Mouse (Mus musculus) midbrain, postnatal 0 days (tissue): ENCODE measurements at regions not wholly inside any gene's neighbourhood (a gene's known extent, or its start where the extent isn't known, plus 50 kb on each side); places are given as distances from the start of the nearest gene placed in this dataset.

Source experiments
- ATAC-seq: fragments of 200-750 bp; cut with Nextera tagmentation; 2 replicates; pipeline ENCODE4 v1.8.0; 2017; ENCODE audit warnings: moderate number of reproducible peaks, mild to moderate bottlenecking, moderate TSS enrichment, moderate library complexity; ENCODE audit not compliant: low FRiP score
- DNase-seq: peaks from one replicate; pipeline ENCODE4 v3.0.0-alpha.2; 2015; ENCODE audit warnings: low spot score
- H3K27ac ChIP-seq: fragments of 300-500 bp; sonication (generic); 2 replicates; pipeline ENCODE4 v1.5.1; 2014; ENCODE audit warnings: low read depth, mild to moderate bottlenecking, low read length, mixed read lengths
- H3K27me3 ChIP-seq: fragments of 300-500 bp; sonication (generic); 2 replicates; pipeline ENCODE4 v1.6.1; 2014; ENCODE audit warnings: low read length, control low read depth, mixed read lengths; ENCODE audit not compliant: insufficient read depth
- H3K36me3 ChIP-seq: fragments of 300-500 bp; sonication (generic); 2 replicates; pipeline ENCODE4 v1.6.1; 2014; ENCODE audit warnings: low read length, control low read depth, mixed read lengths; ENCODE audit not compliant: insufficient read depth
- H3K4me1 ChIP-seq: fragments of 300-500 bp; sonication (generic); 2 replicates; pipeline ENCODE4 v1.6.1; 2014; ENCODE audit warnings: mild to moderate bottlenecking, control low read depth, antibody characterized with exemption, low read length, mixed read lengths; ENCODE audit not compliant: insufficient read depth
- H3K4me2 ChIP-seq: fragments of 300-500 bp; sonication (generic); 2 replicates; pipeline ENCODE4 v1.6.1; 2014; ENCODE audit warnings: low read depth, mild to moderate bottlenecking, low read length, mixed read lengths; ENCODE audit not compliant: poor library complexity, severe bottlenecking
- H3K4me3 ChIP-seq: fragments of 300-500 bp; sonication (generic); 2 replicates; pipeline ENCODE4 v1.5.1; 2014; ENCODE audit warnings: low read depth, mild to moderate bottlenecking, low read length, moderate library complexity
- H3K9ac ChIP-seq: fragments of 300-500 bp; sonication (generic); replicated peaks from 2 replicates; pipeline ENCODE4 v1.6.1; 2014; ENCODE audit warnings: mild to moderate bottlenecking, low read length, moderate library complexity, mixed read lengths; ENCODE audit not compliant: poor library complexity, severe bottlenecking
- H3K9me3 ChIP-seq: fragments of 300-500 bp; sonication (generic); 2 replicates; pipeline ENCODE4 v1.6.1; 2016; ENCODE audit warnings: low read length, control low read depth
- CTCF ChIP-seq: IDR thresholded peaks from 2 replicates; pipeline ENCODE4 v1.5.1; 2016; ENCODE audit warnings: antibody characterized with exemption, mild to moderate bottlenecking
- WGBS: fragments of 180-500 bp; shearing (Covaris S2); extraction: QIAGEN DNeasy Blood & Tissue Kit; methylation state at CpG from one replicate; pipeline ENCODE4 v1.1.7; 2014; 5-methylcytosine and 5-hydroxymethylcytosine counted together

DNA sequence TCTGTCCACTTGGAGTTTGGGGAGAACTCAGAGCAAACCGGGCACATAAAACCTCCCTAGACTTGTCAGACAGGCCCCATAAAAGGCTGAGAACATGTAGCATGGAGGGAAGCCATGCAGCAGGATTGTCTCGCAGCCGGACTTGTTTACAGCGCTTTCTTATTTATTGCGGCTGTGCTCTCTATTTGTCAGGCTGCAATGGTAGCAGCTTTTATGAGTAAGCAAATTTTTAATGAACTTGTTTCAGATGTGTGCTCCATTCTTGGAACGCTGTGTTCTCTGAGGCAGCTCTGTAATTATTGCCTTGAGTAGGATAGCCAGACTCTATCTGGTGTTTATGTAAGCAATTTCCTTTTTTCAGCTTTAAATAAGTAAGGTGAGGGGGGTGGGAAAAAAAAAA is 169.2 kb upstream of the Camk1g start:
- no peak for TF ChIP-seq CTCF
- WGBS: 88% methylated on average over 6 of the region's 6 CpGs
- no peak overlapping the region for H3K9ac ChIP-seq
- H3K4me3 ChIP-seq: no peak overlapping the region
- 0 out of 2 replicates have a peak, but pooled peaks cover 3% of the 10 kb centered on the region for H3K27me3 ChIP-seq
- no peak overlapping the region for H3K27ac ChIP-seq
- DNase-seq (peak; percentile 14), ATAC-seq (no peak)
- no peak overlapping the region for H3K4me2 ChIP-seq
- H3K4me1 ChIP-seq: no peaks in the 10 kb centered on the region; the same call in 1 of the 2 replicates
- H3K36me3 ChIP-seq: no peaks in the 10 kb centered on the region
- no peaks in the 10 kb centered on the region for H3K9me3 ChIP-seq

DNA sequence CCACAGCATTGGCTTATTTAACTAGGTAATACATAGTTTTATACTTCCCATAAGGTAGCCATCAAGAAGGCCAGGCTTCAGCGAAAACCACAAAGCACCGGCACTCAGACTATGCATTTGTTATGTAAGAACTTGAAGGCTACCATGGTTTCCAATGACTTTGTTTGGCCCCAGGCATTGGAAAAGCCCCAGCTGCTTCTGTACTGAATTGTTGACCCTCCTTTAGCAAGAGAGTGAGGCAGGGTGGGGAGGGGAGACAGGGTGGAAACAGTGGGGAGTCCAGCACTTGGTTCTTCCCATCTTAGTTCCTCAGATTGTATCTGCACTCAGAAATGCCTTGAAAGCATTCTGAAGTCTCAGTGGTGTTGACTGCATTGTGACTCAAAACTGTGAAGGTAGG is 168.3 kb upstream of the Camk1g start:
- 86% methylated on average over 2 of the region's 2 CpGs for WGBS
- DNase-seq: no peak
- TF ChIP-seq CTCF: no peak
- ATAC-seq: no peak
- Histone ChIP-seq H3K9me3 (no peaks in the 10 kb centered on the region), H3K36me3 (no peaks in the 10 kb centered on the region), H3K4me2 (no peak overlapping the region), H3K27ac (no peak overlapping the region), H3K27me3 (0 out of 2 replicates have a peak, but pooled peaks cover 3% of the 10 kb centered on the region), H3K4me3 (no peak overlapping the region), H3K4me1 (no peaks in the 10 kb centered on the region; the same call in 1 of the 2 replicates), H3K9ac (no peak overlapping the region)

DNA sequence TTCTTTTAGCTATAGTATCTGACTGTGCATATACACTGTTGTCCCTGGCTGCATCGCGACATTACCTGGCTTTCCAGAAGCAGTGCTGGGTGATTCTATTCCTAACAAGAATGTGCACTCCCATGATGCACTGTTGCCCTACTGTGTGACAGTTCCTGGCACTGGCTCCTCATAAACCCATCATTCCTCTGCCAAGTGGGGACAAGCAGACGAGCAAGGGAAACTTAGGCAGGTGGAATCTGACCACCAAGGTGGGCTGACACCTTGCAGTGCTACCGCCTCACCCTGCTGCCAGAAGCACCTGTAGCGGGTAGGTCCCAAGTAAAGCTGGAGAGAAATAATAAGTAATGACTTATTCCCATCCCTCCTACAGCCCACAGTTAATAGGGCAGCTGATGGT is 167.5 kb upstream of the Camk1g start:
- no peak for DNase-seq
- TF ChIP-seq CTCF: no peak
- WGBS: 88% methylated on average over 5 of the region's 5 CpGs

GRCm38 (mm10) chr1:193536552-193536951 is 166.5 kb upstream of the Camk1g start:
- TF ChIP-seq CTCF: no peak
- ATAC-seq: no peak
- H3K27me3 ChIP-seq: 0 out of 2 replicates have a peak, but pooled peaks cover 3% of the 10 kb centered on the region
- no peak overlapping the region for H3K4me3 ChIP-seq
- H3K4me1 ChIP-seq: no peaks in the 10 kb centered on the region; the same call in 1 of the 2 replicates
- H3K27ac ChIP-seq: no peak overlapping the region
- no peak overlapping the region for H3K9ac ChIP-seq
- DNase-seq: no peak
- H3K9me3 ChIP-seq: no peaks in the 10 kb centered on the region
- H3K4me2 ChIP-seq: no peak overlapping the region
- no peaks in the 10 kb centered on the region for H3K36me3 ChIP-seq

More for the DNA sequence above, 167.5 kb upstream of the Camk1g start:
- Histone ChIP-seq H3K4me3 (no peak overlapping the region), H3K9me3 (no peaks in the 10 kb centered on the region), H3K9ac (no peak overlapping the region), H3K4me1 (no peaks in the 10 kb centered on the region; the same call in 1 of the 2 replicates), H3K36me3 (no peaks in the 10 kb centered on the region), H3K27me3 (0 out of 2 replicates have a peak, but pooled peaks cover 3% of the 10 kb centered on the region), H3K4me2 (no peak overlapping the region), H3K27ac (no peak overlapping the region)
- ATAC-seq: no peak

DNA sequence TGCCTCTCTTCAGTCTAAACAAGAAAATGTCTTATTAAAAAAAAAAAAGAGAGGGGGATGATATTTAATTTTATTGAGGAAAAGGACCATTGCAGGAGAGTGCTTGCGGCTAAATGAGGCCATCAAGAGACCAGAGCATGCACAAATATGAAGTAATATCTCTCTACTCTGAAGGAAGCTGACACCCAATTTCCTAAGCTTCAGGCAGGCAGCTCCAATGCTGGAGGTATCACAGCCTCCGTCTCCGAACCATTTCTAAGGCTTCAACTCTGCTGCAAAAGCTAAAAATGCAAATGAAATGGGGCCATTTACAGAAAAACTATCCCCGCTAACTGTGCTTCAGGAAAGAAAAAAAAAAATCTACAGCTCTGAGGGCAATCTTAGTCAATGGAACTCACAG is 164.4 kb upstream of the Camk1g start:
- H3K9me3 ChIP-seq: no peaks in the 10 kb centered on the region
- no peak for ATAC-seq
- H3K4me3 ChIP-seq: no peak overlapping the region
- H3K36me3 ChIP-seq: no peaks in the 10 kb centered on the region
- no peak overlapping the region for H3K9ac ChIP-seq
- H3K27ac ChIP-seq: no peak overlapping the region
- TF ChIP-seq CTCF: no peak
- no peak for DNase-seq
- 63% methylated on average over 4 of the region's 4 CpGs for WGBS
- H3K27me3 ChIP-seq: 0 out of 2 replicates have a peak, but pooled peaks cover 3% of the 10 kb centered on the region
- no peaks in the 10 kb centered on the region; the same call in 1 of the 2 replicates for H3K4me1 ChIP-seq
- no peak overlapping the region for H3K4me2 ChIP-seq

DNA sequence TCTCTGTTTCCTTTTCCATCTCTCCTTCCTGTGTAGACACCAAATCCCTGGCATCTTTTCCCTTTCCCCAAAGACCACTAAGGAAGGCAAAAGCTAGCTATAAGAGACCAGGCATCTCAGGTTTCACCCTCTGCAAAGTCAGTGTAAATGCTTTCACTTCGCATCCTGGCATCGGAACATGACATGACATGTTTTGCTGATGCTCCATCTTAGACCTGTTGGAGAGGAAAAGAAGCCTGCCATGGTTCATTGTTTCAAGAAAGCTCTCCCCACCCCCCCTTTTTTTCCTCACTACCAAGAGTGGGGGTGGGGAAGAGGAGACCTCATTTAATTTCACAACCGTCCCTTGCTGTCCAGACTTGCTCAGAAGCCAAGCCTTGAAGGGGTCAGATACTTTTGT is 156.4 kb upstream of the Camk1g start:
- H3K27me3 ChIP-seq: no peaks in the 10 kb centered on the region
- H3K9me3 ChIP-seq: no peaks in the 10 kb centered on the region
- TF ChIP-seq CTCF: no peak
- ATAC-seq (no peak), DNase-seq (no peak)
- H3K4me1 ChIP-seq: no peaks in the 10 kb centered on the region
- H3K9ac ChIP-seq: no peak overlapping the region
- no peak overlapping the region for H3K27ac ChIP-seq
- no peaks in the 10 kb centered on the region for H3K36me3 ChIP-seq
- no peak overlapping the region for H3K4me3 ChIP-seq
- no peak overlapping the region for H3K4me2 ChIP-seq
- 73% methylated on average over 3 of the region's 3 CpGs for WGBS
